Mouse (Mus musculus) bone marrow, adult 2 months (tissue): ENCODE data around the gene Sec23ip.

Source experiments
- CTCF ChIP-seq: fragments of 200-500 bp; IDR thresholded peaks from 2 replicates; pipeline ENCODE4 v1.5.1; 2011; ENCODE audit warnings: low read length, control low read depth; ENCODE audit not compliant: control insufficient read depth, insufficient read depth
- POLR2A ChIP-seq: fragments of 200-500 bp; IDR thresholded peaks from 2 replicates; pipeline ENCODE4 v1.6.1; 2011; ENCODE audit warnings: low read depth, mild to moderate bottlenecking, control low read depth, low read length, borderline replicate concordance; ENCODE audit not compliant: control insufficient read depth

DNA sequence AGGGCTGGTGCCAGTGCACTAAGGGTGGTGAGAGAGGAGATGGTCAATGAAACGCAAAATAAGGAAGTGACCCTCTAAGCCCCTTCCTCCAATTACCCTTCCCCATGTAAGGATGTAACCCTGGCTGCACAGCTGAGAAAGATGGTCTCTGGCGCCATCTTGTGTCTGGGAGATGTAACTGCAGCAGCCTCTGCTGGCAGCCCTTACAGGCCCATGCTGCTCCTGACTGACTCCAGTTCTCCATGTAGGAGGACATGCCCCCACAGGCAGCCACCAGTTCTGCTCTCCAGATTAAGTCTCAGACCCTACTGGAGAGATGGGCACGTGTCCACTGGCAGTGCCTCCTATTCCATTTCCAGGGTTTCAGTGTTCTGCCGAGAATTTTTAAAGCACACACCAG, 39.0 kb upstream of the Sec23ip start:
- no peak for TF ChIP-seq POLR2A
- TF ChIP-seq CTCF = peak; percentile 96
